Mouse (Mus musculus) ES-CJ7 (cell line): ENCODE results near the gene Gdf7.

ENCODE experiments used
- DNase-seq: peaks from one replicate; pipeline ENCODE4 v3.0.0; 2011; ENCODE audit warnings: low read depth, low spot score

The Gdf7 gene

GRCm38 (mm10) chr12:8298361-8299142 is 3.2 kb downstream of the Gdf7 start:
- DNase-seq = peak; percentile 40

GRCm38 (mm10) chr12:8297586-8298214 is 4.1 kb downstream of the Gdf7 start:
- peak; percentile 41 for DNase-seq

- no peak for DNase-seq
Measured at GRCm38 (mm10) chr12:8296154-8296553, 5.6 kb downstream of the Gdf7 start.

GRCm38 (mm10) chr12:8295307-8295913 is 6.3 kb downstream of the Gdf7 start:
- DNase-seq = no peak

GRCm38 (mm10) chr12:8291157-8291853 is 10.4 kb downstream of the Gdf7 start:
- DNase-seq = no peak

GRCm38 (mm10) chr12:8289499-8289898 is 12.3 kb downstream of the Gdf7 start:
- DNase-seq = no peak

GRCm38 (mm10) chr12:8289099-8289498 is 12.7 kb downstream of the Gdf7 start:
- DNase-seq = no peak

- DNase-seq = peak; percentile 58
Measured at GRCm38 (mm10) chr12:8287970-8288369, 13.8 kb downstream of the Gdf7 start.

- peak; percentile 17 for DNase-seq
Measured at GRCm38 (mm10) chr12:8281225-8282017, 20.3 kb downstream of the Gdf7 start.

GRCm38 (mm10) chr12:8275424-8275823 is 26.3 kb downstream of the Gdf7 start:
- DNase-seq = no peak

GRCm38 (mm10) chr12:8273471-8274171 is 28.1 kb downstream of the Gdf7 start:
- DNase-seq = no peak

- no peak for DNase-seq
Measured at GRCm38 (mm10) chr12:8271405-8271804, 30.3 kb downstream of the Gdf7 start.

- DNase-seq = no peak
Measured at GRCm38 (mm10) chr12:8269627-8270026, 32.1 kb downstream of the Gdf7 start.

- no peak for DNase-seq
Measured at GRCm38 (mm10) chr12:8266311-8266710, 35.4 kb downstream of the Gdf7 start.

GRCm38 (mm10) chr12:8260297-8260696 is 41.5 kb downstream of the Gdf7 start:
- no peak for DNase-seq
